Mouse (Mus musculus) thymus, postnatal 0 days (tissue): ENCODE measurements around the gene Fam107a. TPM values are rescaled to one million over a fixed set of nuclear protein-coding genes. Genes with fewer than 3 reads are reported as not detected.

Source experiments
- DNase-seq: peaks from one replicate; pipeline ENCODE4 v3.0.0-alpha.2; 2015; ENCODE audit warnings: low spot score
- polyA plus RNA-seq: library from polyadenylated mRNA; unstranded; fragments of >200 nt; fragmentation: Nextera tagmentation; extraction: Ambion mirVana; gene quantifications from 2 replicates; pipeline ENCODE4 v1.2.1, GENCODE M21; 2015

Gene Fam107a
- polyA plus RNA-seq, 1 experiment from 2014 or later: 0.16 TPM

- DNase-seq: no peak
These were observed 60.1 kb downstream of the Fam107a start for GRCm38 (mm10) chr14:8257521-8258334.

GRCm38 (mm10) chr14:8256881-8257280, 60.9 kb downstream of the Fam107a start:
- no peak for DNase-seq

GRCm38 (mm10) chr14:8256072-8256471, 61.8 kb downstream of the Fam107a start:
- DNase-seq: no peak

GRCm38 (mm10) chr14:8255076-8255729, 62.6 kb downstream of the Fam107a start:
- DNase-seq: peak; percentile 78

GRCm38 (mm10) chr14:8251330-8251885, 66.4 kb downstream of the Fam107a start:
- DNase-seq: no peak

GRCm38 (mm10) chr14:8250141-8250871, 67.5 kb downstream of the Fam107a start:
- DNase-seq: no peak

- DNase-seq: no peak
These were observed 68.6 kb downstream of the Fam107a start for GRCm38 (mm10) chr14:8249206-8249605.

- no peak for DNase-seq
These were observed 70.9 kb downstream of the Fam107a start for GRCm38 (mm10) chr14:8246878-8247277.

Other genes starting within 250 kb of the Fam107a start
- 64.3 and 71.9 TPM in 2 replicates for gene Rpp14, start 237.7 kb downstream of the Fam107a start, polyA plus RNA-seq
- gene Pxk, start 219.8 kb downstream of the Fam107a start, polyA plus RNA-seq: 30.9 and 31.9 TPM in 2 replicates
- 227 and 232 TPM in 2 replicates for gene Pdhb, start 145.0 kb downstream of the Fam107a start, polyA plus RNA-seq
- 10.2 and 12.6 TPM in 2 replicates for gene Kctd6, start 103.9 kb downstream of the Fam107a start, polyA plus RNA-seq
- 0.71 and 0.75 TPM in 2 replicates for gene Acox2, start 58.7 kb downstream of the Fam107a start, polyA plus RNA-seq
- gene Oit1, start 60.7 kb upstream of the Fam107a start, polyA plus RNA-seq: 3.6 and 4.3 TPM in 2 replicates